Mouse (Mus musculus) embryonic facial prominence, embryonic 10.5 days (tissue): ENCODE data around the gene Ube2a. TPM values are rescaled to one million over a fixed set of nuclear protein-coding genes. Genes with fewer than 3 reads are reported as not detected.

Source experiments
- DNase-seq: peaks from one replicate; pipeline ENCODE4 v3.0.0-alpha.2; 2017; ENCODE audit warnings: low spot score
- H3K27ac ChIP-seq: fragments of 300-500 bp; sonication (generic); replicated peaks from 2 replicates; pipeline ENCODE4 v1.5.1; 2016; ENCODE audit warnings: mild to moderate bottlenecking
- H3K27me3 ChIP-seq: fragments of 300-500 bp; sonication (generic); replicated peaks from 2 replicates; pipeline ENCODE4 v1.6.1; 2016; ENCODE audit warnings: low read depth, mild to moderate bottlenecking; ENCODE audit not compliant: poor library complexity, severe bottlenecking
- H3K36me3 ChIP-seq: fragments of 300-500 bp; sonication (generic); replicated peaks from 2 replicates; pipeline ENCODE4 v1.6.1; 2016; ENCODE audit warnings: mild to moderate bottlenecking, moderate library complexity
- H3K4me1 ChIP-seq: fragments of 300-500 bp; sonication (generic); 2 replicates; pipeline ENCODE4 v1.6.1; 2016
- H3K4me3 ChIP-seq: fragments of 300-500 bp; sonication (generic); 2 replicates; pipeline ENCODE4 v1.5.1; 2016; ENCODE audit warnings: mild to moderate bottlenecking, moderate library complexity
- H3K9me3 ChIP-seq: fragments of 300-500 bp; sonication (generic); 2 replicates; pipeline ENCODE4 v1.6.1; 2016; ENCODE audit warnings: mild to moderate bottlenecking
- WGBS: fragments of 180-500 bp; shearing (Covaris S2); methylation state at CpG from one replicate; pipeline ENCODE4 v1.1.7; 2016; 5-methylcytosine and 5-hydroxymethylcytosine counted together
- polyA plus RNA-seq: library from polyadenylated mRNA; unstranded; fragments of >200 nt; fragmentation: Nextera tagmentation; extraction: Ambion mirVana; gene quantifications from 2 replicates; pipeline ENCODE4 v1.2.1, GENCODE M21; 2016

Gene Ube2a
- polyA plus RNA-seq, 1 experiment from 2014 or later: 126 TPM

GRCm38 (mm10) chrX:36906539-36906938 lies 32.8 kb downstream of the Ube2a start:
- no peaks in the 10 kb centered on the region for H3K9me3 ChIP-seq
- DNase-seq: no peak
- peaks cover 6% of the 10 kb centered on the region; the same call in 1 of the 2 replicates for H3K4me1 ChIP-seq
- H3K27ac ChIP-seq: no peak overlapping the region
- H3K36me3 ChIP-seq: no peaks in the 10 kb centered on the region
- 38% methylated on average over 5 of the region's 5 CpGs for WGBS
- no peaks in the 10 kb centered on the region for H3K27me3 ChIP-seq
- H3K4me3 ChIP-seq: no peak overlapping the region

GRCm38 (mm10) chrX:36911343-36911742 lies 37.6 kb downstream of the Ube2a start:
- no peak overlapping the region for H3K4me3 ChIP-seq
- 50% methylated on average over 12 of the region's 12 CpGs for WGBS
- H3K27me3 ChIP-seq: no peaks in the 10 kb centered on the region
- DNase-seq: peak; percentile 35
- H3K27ac ChIP-seq: no peak overlapping the region
- H3K4me1 ChIP-seq: no peaks in the 10 kb centered on the region
- no peaks in the 10 kb centered on the region for H3K9me3 ChIP-seq
- H3K36me3 ChIP-seq: no peaks in the 10 kb centered on the region

GRCm38 (mm10) chrX:36917749-36918148 lies 44.0 kb downstream of the Ube2a start:
- 90% methylated on average over 1 of the region's 1 CpGs for WGBS
- H3K36me3 ChIP-seq: peaks cover 7% of the 10 kb centered on the region; the same call in 1 of the 2 replicates

GRCm38 (mm10) chrX:36921346-36921745 lies 47.6 kb downstream of the Ube2a start:
- Histone ChIP-seq H3K27me3 (no peaks in the 10 kb centered on the region), H3K4me1 (no peaks in the 10 kb centered on the region), H3K36me3 (peaks cover 11% of the 10 kb centered on the region; the same call in 1 of the 2 replicates), H3K4me3 (no peak overlapping the region), H3K27ac (no peak overlapping the region), H3K9me3 (no peaks in the 10 kb centered on the region)
- WGBS: 87% methylated on average over 4 of the region's 4 CpGs
- DNase-seq: no peak

More at GRCm38 (mm10) chrX:36917749-36918148, 44.0 kb downstream of the Ube2a start:
- Histone ChIP-seq H3K4me1 (no peaks in the 10 kb centered on the region), H3K27ac (no peak overlapping the region), H3K9me3 (no peaks in the 10 kb centered on the region), H3K27me3 (no peaks in the 10 kb centered on the region), H3K4me3 (no peak overlapping the region)
- DNase-seq: no peak

GRCm38 (mm10) chrX:36928791-36929190 lies 55.1 kb downstream of the Ube2a start:
- WGBS: 77% methylated on average over 4 of the region's 4 CpGs
- no peaks in the 10 kb centered on the region for H3K9me3 ChIP-seq
- DNase-seq: no peak
- no peaks in the 10 kb centered on the region for H3K4me1 ChIP-seq
- no peak overlapping the region for H3K4me3 ChIP-seq
- H3K27me3 ChIP-seq: no peaks in the 10 kb centered on the region
- peaks cover 21% of the 10 kb centered on the region; the same call in 1 of the 2 replicates for H3K36me3 ChIP-seq
- H3K27ac ChIP-seq: no peak overlapping the region

GRCm38 (mm10) chrX:36929694-36930093 lies 56.0 kb downstream of the Ube2a start:
- H3K4me3 ChIP-seq: no peak overlapping the region
- DNase-seq: no peak
- H3K27me3 ChIP-seq: no peaks in the 10 kb centered on the region
- peaks cover 21% of the 10 kb centered on the region; the same call in 1 of the 2 replicates for H3K36me3 ChIP-seq
- no peaks in the 10 kb centered on the region for H3K9me3 ChIP-seq
- H3K27ac ChIP-seq: no peak overlapping the region
- H3K4me1 ChIP-seq: no peaks in the 10 kb centered on the region
- 82% methylated on average over 4 of the region's 4 CpGs for WGBS

GRCm38 (mm10) chrX:36930574-36930973 lies 56.9 kb downstream of the Ube2a start:
- H3K4me3 ChIP-seq: no peak overlapping the region
- no peaks in the 10 kb centered on the region for H3K4me1 ChIP-seq
- H3K36me3 ChIP-seq: peaks cover 20% of the 10 kb centered on the region; the same call in 1 of the 2 replicates
- no peaks in the 10 kb centered on the region for H3K27me3 ChIP-seq
- WGBS: 45% methylated on average over 1 of the region's 1 CpGs
- no peak for DNase-seq
- no peak overlapping the region for H3K27ac ChIP-seq
- H3K9me3 ChIP-seq: no peaks in the 10 kb centered on the region

Other genes with a start within 250 kb of the Ube2a start
- 2.7 and 2.9 TPM in 2 replicates for gene Akap17b, start 228.5 kb upstream of the Ube2a start, polyA plus RNA-seq
- 1.1 and 2.0 TPM in 2 replicates for gene Slc25a43, start 130.2 kb upstream of the Ube2a start, polyA plus RNA-seq
- gene Slc25a5, start 78.2 kb upstream of the Ube2a start, polyA plus RNA-seq: 764 and 848 TPM in 2 replicates
- gene C330007P06Rik, start 211 bp downstream of the Ube2a start, polyA plus RNA-seq: 34.1 and 35.4 TPM in 2 replicates
- gene Nkrf, start 29.0 kb downstream of the Ube2a start, polyA plus RNA-seq: 2.4 and 2.5 TPM in 2 replicates
- gene Sept6, start 117.9 kb downstream of the Ube2a start, polyA plus RNA-seq: 37.5 and 40.5 TPM in 2 replicates
- not detected in 2 replicates for gene Sowahd, start 174.9 kb downstream of the Ube2a start, polyA plus RNA-seq
- 474 and 495 TPM in 2 replicates for gene Rpl39, start 211.5 kb downstream of the Ube2a start, polyA plus RNA-seq
- gene Upf3b, start 236.4 kb downstream of the Ube2a start, polyA plus RNA-seq: 17.2 and 19.0 TPM in 2 replicates